Mouse (Mus musculus) brain, embryonic 18.5 days (tissue): ENCODE data around the gene Gdf3.
"Not testable (repeated sequence)": the region's sequence is repeated elsewhere in the genome, so short reads cannot be mapped to it uniquely, and the experiment has no call there.

ENCODE experiments used
- DNase-seq: peaks from one replicate; pipeline ENCODE4 v3.0.0-alpha.2; 2012; ENCODE audit warnings: low read depth, low spot score

Gene Gdf3

GRCm38 (mm10) chr6:122606661-122607060 lies 3.2 kb downstream of the Gdf3 start:
- no peak for DNase-seq

GRCm38 (mm10) chr6:122605483-122605882 lies 4.4 kb downstream of the Gdf3 start:
- no peak for DNase-seq

- no peak for DNase-seq
These were observed 5.6 kb downstream of the Gdf3 start for GRCm38 (mm10) chr6:122604260-122604659.

DNA sequence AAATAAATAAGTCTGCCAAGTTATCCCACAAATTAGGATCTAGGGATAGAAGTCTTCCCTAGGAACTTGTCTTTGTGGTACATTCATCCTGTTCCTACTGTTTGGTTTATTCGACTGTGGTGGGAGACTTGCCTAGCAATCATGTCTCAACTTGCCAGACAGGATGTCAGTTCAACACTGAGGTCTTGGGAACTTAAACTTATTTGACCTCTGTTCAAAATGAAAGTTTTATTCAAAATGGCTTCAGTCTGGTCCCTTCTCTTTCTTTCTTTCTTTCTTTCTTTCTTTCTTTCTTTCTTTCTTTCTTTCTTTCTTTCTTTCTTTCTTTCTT lies 6.9 kb downstream of the Gdf3 start:
- no peak for DNase-seq

DNA sequence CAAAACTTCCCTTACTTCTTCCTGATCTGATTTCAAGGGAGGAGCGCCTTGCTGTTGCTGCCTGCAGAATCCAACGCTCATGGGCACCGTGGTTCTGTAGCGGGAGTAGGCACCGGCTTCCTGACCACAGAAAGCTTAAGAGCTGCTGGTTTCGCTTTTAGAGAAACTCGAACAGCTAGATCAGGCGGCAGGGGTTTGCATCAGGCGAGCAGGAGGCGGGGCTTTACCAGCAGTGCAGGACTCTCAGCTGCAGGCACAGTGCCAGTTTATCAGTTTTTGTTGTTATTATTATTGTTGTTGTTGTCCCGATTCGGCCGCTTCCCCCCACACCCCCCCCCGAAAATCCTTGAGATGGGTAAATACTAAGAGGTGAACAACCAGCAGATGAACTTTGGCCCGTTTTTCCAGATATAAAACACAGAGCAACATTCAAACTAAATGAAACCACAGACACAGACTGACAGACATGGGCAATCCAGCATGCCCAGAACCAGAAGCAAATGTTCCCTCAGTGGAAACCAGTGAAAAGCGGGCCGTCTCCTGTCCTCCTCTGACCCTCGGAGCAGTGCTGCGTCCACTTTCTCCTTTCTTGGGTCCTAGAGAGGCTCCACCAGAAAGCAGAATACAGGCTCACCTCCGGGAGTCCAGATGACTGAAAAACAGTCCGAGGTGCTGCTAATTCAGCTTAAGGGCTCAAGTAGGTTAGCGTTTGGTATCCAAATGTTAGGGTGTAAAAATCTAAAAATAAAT lies 7.5 kb downstream of the Gdf3 start, which contains the start of gene Apobec1:
TSS of gene Apobec1 (minus strand) at position 203 of the 750 bp plus-strand sequence.
- DNase-seq = no peak

- no peak for DNase-seq
These were observed 8.3 kb downstream of the Gdf3 start for GRCm38 (mm10) chr6:122601615-122602014.

DNA sequence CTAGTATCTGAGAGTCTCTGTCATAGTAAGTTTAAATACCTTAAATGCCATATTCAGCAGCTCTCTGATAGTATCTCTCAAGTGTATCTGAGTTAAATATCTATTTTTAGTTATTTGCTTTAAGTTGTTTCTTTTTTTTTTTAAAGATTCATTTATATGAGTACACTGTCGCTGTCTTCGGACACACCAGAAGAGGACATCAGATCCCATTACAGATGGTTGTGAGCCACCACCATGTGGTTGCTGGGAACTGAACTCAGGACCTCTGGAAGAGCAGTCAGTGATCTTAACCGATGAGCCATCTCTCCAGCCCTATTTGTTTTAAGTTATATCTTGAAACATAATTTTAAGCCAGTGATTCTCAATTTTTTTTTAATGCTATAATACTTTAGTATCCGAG lies 8.9 kb downstream of the Gdf3 start:
- no peak for DNase-seq

DNA sequence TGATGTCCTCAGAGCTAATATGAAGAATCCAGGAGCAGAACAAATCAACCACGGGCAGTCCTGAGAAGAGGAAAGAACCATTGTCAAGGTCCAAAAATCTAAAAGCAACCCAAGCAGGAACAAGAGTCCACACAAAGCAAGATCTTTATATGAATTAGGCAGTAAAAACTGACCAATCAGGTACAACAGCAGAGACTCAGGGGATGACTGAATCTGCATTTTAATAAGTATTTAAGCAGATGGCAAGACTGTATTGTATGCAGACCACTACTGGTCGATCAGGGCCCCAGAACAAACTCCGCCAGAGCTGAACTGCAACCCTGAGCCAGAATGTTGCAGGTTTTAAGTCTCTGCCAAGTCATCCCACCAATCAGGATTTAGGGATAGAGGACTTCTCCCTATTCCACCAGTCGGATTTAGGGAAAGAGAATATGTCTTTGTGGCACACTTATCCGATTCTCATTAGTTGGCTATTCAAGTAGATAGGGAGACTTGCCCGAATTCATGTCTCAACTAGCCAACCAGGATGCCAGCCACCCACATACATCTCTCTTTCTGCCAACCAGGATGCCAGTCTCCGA lies 9.7 kb downstream of the Gdf3 start:
- DNase-seq = no peak

DNA sequence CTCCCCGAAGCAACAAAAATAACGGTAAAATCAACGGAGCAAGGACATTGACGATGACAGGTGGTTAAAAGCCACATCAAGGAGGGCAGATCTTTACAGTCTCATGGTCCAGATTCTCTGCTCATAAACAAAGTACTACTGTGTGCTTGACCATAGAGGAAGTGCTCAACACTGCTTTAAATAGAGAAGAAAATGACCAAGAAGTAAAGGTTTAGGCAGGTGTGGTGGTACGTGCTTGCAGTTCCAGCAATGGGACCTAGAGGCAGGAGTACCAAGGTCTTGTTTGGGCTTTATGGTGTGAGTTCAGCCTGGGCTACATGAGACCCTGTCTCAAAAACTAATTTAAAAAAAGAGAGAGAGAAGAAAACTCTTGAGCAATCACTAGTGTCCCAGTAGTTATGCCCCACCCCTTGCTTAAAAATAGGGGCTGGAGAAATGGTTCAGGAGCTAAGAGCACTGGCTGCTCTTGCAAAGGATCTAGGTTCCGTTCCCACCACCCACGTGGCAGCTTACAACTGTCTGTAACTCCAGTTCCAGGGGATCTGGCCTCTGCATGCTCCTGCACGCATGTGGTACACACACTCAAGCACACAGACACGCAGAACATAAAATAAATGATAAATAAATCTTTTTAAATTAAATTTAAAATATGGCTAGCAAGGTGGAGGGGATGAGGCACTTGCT lies 10.7 kb downstream of the Gdf3 start:
- DNase-seq = no peak

DNA sequence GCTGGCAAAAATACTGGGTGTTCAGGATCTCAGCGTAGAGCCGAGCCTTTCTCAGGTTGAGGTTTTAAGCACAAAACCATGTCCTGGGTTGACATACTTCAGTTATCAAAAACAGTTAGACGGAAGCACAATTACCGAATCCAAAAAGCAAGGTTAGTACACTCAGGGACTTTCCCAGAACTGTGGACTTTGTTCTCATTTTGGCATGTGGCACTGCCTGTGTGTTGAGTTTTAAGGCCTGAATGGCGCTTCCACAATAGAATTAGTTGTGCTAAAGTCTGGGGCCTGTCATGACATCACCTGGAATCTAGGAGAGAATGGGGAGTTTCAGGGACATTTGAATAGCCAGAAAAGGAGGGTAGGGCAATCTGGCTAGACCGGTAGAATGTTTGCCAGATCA lies 11.5 kb downstream of the Gdf3 start:
- DNase-seq = no peak

DNA sequence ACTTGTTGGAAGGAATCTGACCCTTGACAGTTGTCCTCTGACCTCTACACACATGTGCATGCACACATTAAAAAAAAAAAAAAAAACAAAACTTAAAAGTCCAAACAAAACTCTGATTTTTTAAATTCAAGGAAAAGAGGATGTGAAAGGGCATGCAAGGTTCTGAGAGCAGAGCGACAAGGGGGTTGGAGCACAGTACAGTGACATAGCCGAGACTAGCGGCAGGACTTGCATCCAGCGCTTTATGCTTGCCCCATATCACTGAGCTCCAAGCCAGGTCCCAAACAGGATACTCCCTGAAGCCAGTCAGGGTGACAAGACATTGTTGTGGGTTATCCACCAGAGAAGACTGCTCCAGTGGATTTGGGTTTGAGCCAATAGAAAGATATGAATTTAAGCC lies 11.9 kb downstream of the Gdf3 start:
- no peak for DNase-seq

- DNase-seq = no peak
These were observed 13.3 kb downstream of the Gdf3 start for GRCm38 (mm10) chr6:122596608-122597007.

- no peak for DNase-seq
These were observed 14.2 kb downstream of the Gdf3 start for GRCm38 (mm10) chr6:122595637-122596036.

DNA sequence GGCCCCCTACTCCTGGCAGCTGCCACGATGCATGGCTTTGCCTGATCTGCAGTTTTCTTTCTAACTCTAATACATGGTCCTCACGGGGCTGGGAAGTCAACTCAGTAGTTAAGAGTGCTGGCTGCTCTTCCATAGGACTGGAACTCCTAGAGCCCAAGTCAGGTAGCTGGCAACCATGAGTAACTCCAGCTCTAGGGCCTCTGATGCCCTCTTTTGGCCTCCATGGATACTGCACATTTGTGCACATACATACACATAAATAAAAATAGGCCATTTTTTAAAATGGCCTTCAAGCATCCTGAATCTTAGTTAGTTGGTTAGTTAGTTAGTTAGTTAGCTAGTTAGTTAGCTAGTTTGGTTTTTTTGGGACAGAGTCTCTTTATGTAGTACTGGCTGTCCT lies 17.0 kb downstream of the Gdf3 start:
- no peak for DNase-seq

- no peak for DNase-seq
These were observed 18.7 kb downstream of the Gdf3 start for GRCm38 (mm10) chr6:122591027-122591758.

GRCm38 (mm10) chr6:122579086-122579485 lies 30.8 kb downstream of the Gdf3 start:
- no peak for DNase-seq

DNA sequence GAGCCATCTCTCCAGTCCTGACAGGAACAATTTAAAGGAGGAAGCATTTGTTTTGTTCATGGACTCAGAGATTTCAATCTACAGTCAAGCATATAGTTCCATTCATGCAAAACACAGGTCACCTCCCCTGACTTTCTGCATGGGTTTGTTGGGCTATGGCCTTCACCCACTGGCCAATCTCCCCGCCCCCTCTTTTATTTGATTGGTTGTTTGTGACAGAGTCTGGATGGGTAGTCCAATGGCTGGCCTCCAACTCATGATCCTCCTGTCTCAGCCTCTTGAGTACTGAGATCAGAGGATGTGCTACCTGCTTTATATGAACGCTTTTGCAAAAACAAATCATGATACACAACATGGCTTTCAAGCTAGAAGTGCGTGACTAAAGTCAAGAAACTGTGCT lies 32.9 kb downstream of the Gdf3 start:
- DNase-seq = no peak

DNA sequence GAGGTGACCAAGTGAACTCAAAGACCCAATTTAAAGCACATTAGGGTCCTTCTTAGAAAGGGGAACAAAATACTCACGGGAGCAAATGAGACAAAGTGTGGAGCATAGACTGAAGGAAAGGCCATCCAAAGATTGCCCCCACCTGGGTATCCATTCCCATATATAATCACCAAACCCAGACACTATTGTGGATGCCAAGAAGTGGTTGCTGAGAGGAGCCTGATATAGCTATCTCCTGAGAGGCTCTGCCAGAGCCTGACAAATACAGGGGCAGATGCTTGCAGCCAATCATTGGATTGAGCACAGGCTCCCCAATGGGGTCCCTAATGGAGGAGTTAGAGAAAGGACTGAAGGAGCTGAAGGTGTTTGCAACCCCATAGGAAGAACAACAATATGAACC lies 34.9 kb downstream of the Gdf3 start:
- DNase-seq = not testable (repeated sequence)

DNA sequence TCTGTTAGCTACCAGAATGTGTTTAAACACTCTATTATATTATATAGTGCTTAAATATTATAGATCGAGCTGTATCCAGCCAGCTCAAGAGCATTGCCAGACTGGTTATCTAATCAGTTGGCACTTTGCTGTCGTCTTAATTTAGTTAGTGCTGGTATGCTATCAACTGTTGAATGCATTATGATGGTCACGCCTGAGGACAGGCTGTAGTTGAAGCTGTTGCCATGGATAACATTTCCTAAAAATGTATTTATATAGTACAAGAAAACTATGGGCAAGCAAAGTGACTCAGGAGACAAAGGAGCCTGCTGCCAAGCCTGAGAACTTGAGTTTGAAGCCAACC lies 38.3 kb downstream of the Gdf3 start:
- no peak for DNase-seq

- no peak for DNase-seq
These were observed 38.9 kb downstream of the Gdf3 start for GRCm38 (mm10) chr6:122570695-122571616.

DNA sequence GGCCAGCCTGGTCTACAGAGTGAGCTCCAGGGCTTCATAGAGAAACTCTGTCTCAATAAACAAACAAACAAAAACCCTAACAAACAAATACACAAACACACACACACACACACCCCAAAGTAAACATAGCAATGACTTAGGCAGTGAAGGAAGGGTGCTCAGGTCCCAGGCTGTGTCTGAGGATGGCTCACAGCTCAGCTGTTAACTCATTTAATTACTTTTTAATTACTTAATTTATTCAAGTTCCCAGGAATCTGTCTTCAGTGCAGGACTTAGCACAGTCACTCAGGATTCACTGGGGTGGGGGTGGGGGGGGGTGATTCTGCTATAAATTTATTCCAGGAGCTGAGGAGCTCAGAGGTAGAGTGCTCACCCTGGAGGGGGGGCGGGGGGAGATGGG lies 40.1 kb downstream of the Gdf3 start:
- DNase-seq = no peak
